Comparison of ENCODE assay signal across 22 mouse cellular contexts in the genomic region with DNA sequence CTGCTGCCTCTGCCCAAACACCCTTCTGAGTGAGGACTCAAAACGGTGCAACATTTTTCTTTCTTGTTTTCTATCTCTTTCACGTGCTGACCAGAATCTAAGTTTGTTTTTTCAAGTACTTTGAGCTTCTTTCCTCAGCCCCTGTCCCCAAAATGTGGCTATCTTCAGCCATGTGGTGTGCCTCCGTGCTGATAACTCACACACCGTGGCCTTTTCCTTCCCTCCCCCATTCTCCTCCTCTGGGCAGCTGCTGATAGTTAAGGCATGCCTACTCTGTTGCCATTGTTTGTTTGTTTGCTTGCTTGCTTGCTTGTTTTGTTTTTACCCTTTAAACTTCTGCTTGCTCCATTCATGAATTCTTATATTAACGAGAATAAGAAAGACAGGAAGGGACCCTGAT. TPM values are rescaled to one million over a fixed set of nuclear protein-coding genes. Genes with fewer than 3 reads are reported as not detected.
A peak's percentile ranks its signal among the peaks of the same experiment; 100 is the strongest.
DNase-seq lines count a peak whose midpoint lies in the region; ATAC-seq and TF ChIP-seq lines count a peak whose summit lies in the region.
"Had no signal": no experiment of that assay in that cellular context is flagged by ENCODE, and none has a peak within 500 bp of the region (broad histone marks: within the 10 kb centered on the region; RNA-seq: fewer than 3 reads in every experiment).

No protein-coding gene starts in this region.

- peaks cover 5% of the 10 kb centered on the region; the same call in 1 of the 2 replicates for H3K27me3 ChIP-seq in kidney, embryonic 16.5 days (ENCODE audit: insufficient read depth, low read length)
- no peaks in the 10 kb centered on the region for H3K27me3 ChIP-seq in kidney, adult 2 months (replicated peaks; ENCODE audit: control insufficient read depth, insufficient read depth, low read length)
- H3K27me3 ChIP-seq in liver, embryonic 13.5 days, result peaks cover 7% of the 10 kb centered on the region
- H3K27me3 ChIP-seq: hindbrain, embryonic 15.5 days had no signal

- no peak for TF ChIP-seq CTCF in kidney, adult 2 months (conservative IDR thresholded peaks at IDR 0.05; ENCODE audit: insufficient read depth, insufficient read length, low read depth, low read length)

- H3K4me1 ChIP-seq in kidney, embryonic 16.5 days (ENCODE audit: insufficient read depth, low read length), result peaks cover 15% of the 10 kb centered on the region
- H3K4me1 ChIP-seq in kidney, adult 2 months (ENCODE audit: control insufficient read depth, insufficient read depth, low read length), result no peaks in the 10 kb centered on the region
- H3K4me1 ChIP-seq in liver, embryonic 13.5 days (replicated peaks), result peaks cover 36% of the 10 kb centered on the region
- H3K4me1 ChIP-seq: embryonic facial prominence, embryonic 13.5 days; hindbrain, embryonic 15.5 days had no signal

- no peak overlapping the region for H3K9ac ChIP-seq in kidney, embryonic 16.5 days (replicated peaks; ENCODE audit: low read length)
- H3K9ac ChIP-seq in liver, embryonic 13.5 days, result no peak overlapping the region
- H3K9ac ChIP-seq: embryonic facial prominence, embryonic 13.5 days; forebrain, embryonic 13.5 days; hindbrain, embryonic 15.5 days had no signal

- WGBS in kidney, embryonic 16.5 days, result 18% methylated on average over 5 of the region's 5 CpGs
- WGBS in kidney, adult 2 months, result 23% methylated on average over 5 of the region's 5 CpGs
- WGBS in liver, embryonic 13.5 days (ENCODE audit: insufficient replicate concordance), result 5% methylated on average over 5 of the region's 5 CpGs

- H3K4me3 ChIP-seq in kidney, embryonic 16.5 days (ENCODE audit: low read length), result no peak overlapping the region
- H3K4me3 ChIP-seq in kidney, adult 2 months (ENCODE audit: insufficient read depth, low read depth, low read length), result no peak overlapping the region
- H3K4me3 ChIP-seq in liver, embryonic 13.5 days (replicated peaks), result no peak overlapping the region
- H3K4me3 ChIP-seq: embryonic facial prominence, embryonic 13.5 days; forebrain, embryonic 13.5 days; hindbrain, embryonic 15.5 days; midbrain, embryonic 10.5 days had no signal

- intact Hi-C loops in heart, postnatal 36 days (cut with DNase I), result no loop called here

- no peaks in the 10 kb centered on the region for H3K36me3 ChIP-seq in kidney, embryonic 16.5 days (ENCODE audit: insufficient read depth, low read length)
- H3K36me3 ChIP-seq in kidney, adult 2 months (ENCODE audit: control insufficient read depth, insufficient read depth, low read length), result no peaks in the 10 kb centered on the region
- no peaks in the 10 kb centered on the region for H3K36me3 ChIP-seq in liver, embryonic 13.5 days
- H3K36me3 ChIP-seq: embryonic facial prominence, embryonic 13.5 days; hindbrain, embryonic 15.5 days; midbrain, embryonic 10.5 days had no signal

- H3K27ac ChIP-seq in kidney, embryonic 16.5 days (ENCODE audit: low read length), result no peak overlapping the region
- no peak overlapping the region for H3K27ac ChIP-seq in kidney, adult 2 months (ENCODE audit: insufficient read depth, low read depth, low read length)
- H3K27ac ChIP-seq in liver, embryonic 13.5 days, result peak overlapping the region; percentile 76
- H3K27ac ChIP-seq: embryonic facial prominence, embryonic 13.5 days; forebrain, embryonic 13.5 days; hindbrain, embryonic 15.5 days; midbrain, embryonic 10.5 days had no signal

- peak overlapping the region; percentile 19; the same call in 1 of the 2 replicates for H3K4me2 ChIP-seq in kidney, embryonic 16.5 days (replicated peaks; ENCODE audit: low read depth, low read length)
- peak overlapping the region; percentile 47 for H3K4me2 ChIP-seq in liver, embryonic 13.5 days
- H3K4me2 ChIP-seq: embryonic facial prominence, embryonic 13.5 days; forebrain, embryonic 13.5 days; hindbrain, embryonic 15.5 days had no signal

- ATAC-seq in kidney, embryonic 16.5 days (ENCODE audit: low FRiP score, low TSS enrichment), result no peak
- peak; percentile 97 for ATAC-seq in liver, embryonic 13.5 days (ENCODE audit: low read depth)
- ATAC-seq: forebrain, embryonic 13.5 days; intestine, postnatal 0 days; lung, postnatal 0 days had no signal

- no peak for TF ChIP-seq POLR2A in kidney, adult 2 months (IDR thresholded peaks at IDR 0.05; ENCODE audit: low read depth, low read length)

- peak; percentile 64 for DNase-seq in heart, adult 11 months
- no peak for DNase-seq in heart, postnatal 36 days
- no peak for DNase-seq in kidney, adult 2 months
- DNase-seq in liver, embryonic 13.5 days, result peak; percentile 74
- no peak for DNase-seq in cerebellum, adult 9-10 months
- DNase-seq in left cerebral cortex, adult 18-20 months (ENCODE audit: low spot score in 2 of 2), result no peak
- DNase-seq: cerebellum, postnatal 36 days; gastrocnemius, postnatal 14 days; right cerebral cortex, postnatal 14 days had no signal

- no peaks in the 10 kb centered on the region for H3K9me3 ChIP-seq in kidney, embryonic 16.5 days (ENCODE audit: low read length)
- no peaks in the 10 kb centered on the region for H3K9me3 ChIP-seq in liver, embryonic 13.5 days (replicated peaks)
- H3K9me3 ChIP-seq: embryonic facial prominence, embryonic 13.5 days; forebrain, embryonic 13.5 days; hindbrain, embryonic 15.5 days; midbrain, embryonic 10.5 days had no signal

RNA-seq across cellular contexts. Expression of gene Foxi2, which starts 12.2 kb away (rescaled TPM):
- total RNA-seq in heart, postnatal 36 days (2021), result not detected
- polyA plus RNA-seq in kidney, embryonic 16.5 days (2015; fragmentation: Nextera tagmentation; extraction: Ambion mirVana), result not detected in 2 replicates
- polyA plus RNA-seq in kidney, adult 2 months (2012; rRNA removed), result not detected in 2 replicates
- not detected in 2 replicates for polyA plus RNA-seq in liver, embryonic 13.5 days (2015; fragmentation: Nextera tagmentation; extraction: Ambion mirVana)
- not detected for total RNA-seq in left cerebral cortex, adult 18-20 months (2021)
- total RNA-seq: adrenal gland, adult 18-20 months; CH12.LX; gastrocnemius, postnatal 14 days; layer of hippocampus, postnatal 14 days; left cerebral cortex, postnatal 14 days had no signal
- polyA plus RNA-seq: forebrain, embryonic 13.5 days; heart, postnatal 0 days; intestine, postnatal 0 days; lung, postnatal 0 days; stomach, embryonic 16.5 days had no signal

Comparison
In these comparisons a context has a peak if more than half of its experiments do, and no peak if none do; other contexts are left out.
1. DNase-seq: peak in heart, adult 11 months (single experiment) and liver, embryonic 13.5 days (single experiment); none in heart, postnatal 36 days (0 of 2), kidney, adult 2 months (single experiment), cerebellum, adult 9-10 months (single experiment) and left cerebral cortex, adult 18-20 months (0 of 2).